Mouse (Mus musculus): Measurements from ENCODE around the gene Sbk3. TPM values are rescaled to one million over a fixed set of nuclear protein-coding genes. Genes with fewer than 3 reads are reported as not detected.

The Sbk3 gene
- polyA plus RNA-seq, 1 experiment from 2014 or later: 0.41 TPM

- no peak for ATAC-seq (replicated peaks)
- H3K4me1 ChIP-seq: no peaks in the 10 kb centered on the region
- WGBS: 84% methylated on average over 18 of the region's 18 CpGs
Observed at GRCm38 (mm10) chr7:4972321-4973047, 1.5 kb upstream of the Sbk3 start.

GRCm38 (mm10) chr7:4971710-4972109, 742 bp upstream of the Sbk3 start:
- 29% methylated on average over 7 of the region's 7 CpGs for WGBS
- no peak for ATAC-seq (replicated peaks)
- no peaks in the 10 kb centered on the region for H3K4me1 ChIP-seq

More at GRCm38 (mm10) chr7:4972321-4973047, 1.5 kb upstream of the Sbk3 start:
- Histone ChIP-seq H3K27ac (no peak overlapping the region), H3K4me3 (no peak overlapping the region), H3K27me3 (replicated peaks) (no peaks in the 10 kb centered on the region), H3K4me2 (no peak overlapping the region), H3K9me3 (no peaks in the 10 kb centered on the region), H3K36me3 (replicated peaks) (no peaks in the 10 kb centered on the region), H3K9ac (no peak overlapping the region)

DNA sequence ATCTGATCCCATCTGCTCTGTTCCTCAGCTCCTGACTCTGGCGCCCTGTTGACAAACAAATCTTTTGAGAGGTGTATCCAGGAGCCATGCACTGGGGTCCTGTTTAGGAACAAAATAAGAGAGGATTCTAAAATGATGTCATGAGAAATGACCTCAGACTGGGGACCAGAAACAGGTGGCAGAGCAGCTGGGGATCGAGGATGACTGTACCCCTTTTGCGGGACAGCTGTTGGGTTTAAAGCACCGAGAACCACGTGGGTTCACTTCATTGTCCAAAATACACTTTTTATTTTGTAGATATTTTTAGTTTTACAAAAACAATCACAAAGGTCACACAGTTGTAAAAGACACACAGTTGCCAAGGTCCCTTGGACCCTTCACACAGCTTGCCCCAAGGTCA, 6.0 kb downstream of the Sbk3 start:
- 85% methylated on average over 5 of the region's 5 CpGs for WGBS
- Histone ChIP-seq H3K36me3 (replicated peaks) (no peaks in the 10 kb centered on the region), H3K4me3 (no peak overlapping the region), H3K4me2 (no peak overlapping the region), H3K4me1 (no peaks in the 10 kb centered on the region), H3K27me3 (replicated peaks) (no peaks in the 10 kb centered on the region), H3K9me3 (no peaks in the 10 kb centered on the region), H3K27ac (no peak overlapping the region), H3K9ac (no peak overlapping the region)
- ATAC-seq (replicated peaks): no peak

More at GRCm38 (mm10) chr7:4971710-4972109, 742 bp upstream of the Sbk3 start:
- Histone ChIP-seq H3K4me3 (no peak overlapping the region), H3K4me2 (no peak overlapping the region), H3K27ac (no peak overlapping the region), H3K36me3 (replicated peaks) (no peaks in the 10 kb centered on the region), H3K27me3 (replicated peaks) (no peaks in the 10 kb centered on the region), H3K9me3 (no peaks in the 10 kb centered on the region), H3K9ac (no peak overlapping the region)

DNA sequence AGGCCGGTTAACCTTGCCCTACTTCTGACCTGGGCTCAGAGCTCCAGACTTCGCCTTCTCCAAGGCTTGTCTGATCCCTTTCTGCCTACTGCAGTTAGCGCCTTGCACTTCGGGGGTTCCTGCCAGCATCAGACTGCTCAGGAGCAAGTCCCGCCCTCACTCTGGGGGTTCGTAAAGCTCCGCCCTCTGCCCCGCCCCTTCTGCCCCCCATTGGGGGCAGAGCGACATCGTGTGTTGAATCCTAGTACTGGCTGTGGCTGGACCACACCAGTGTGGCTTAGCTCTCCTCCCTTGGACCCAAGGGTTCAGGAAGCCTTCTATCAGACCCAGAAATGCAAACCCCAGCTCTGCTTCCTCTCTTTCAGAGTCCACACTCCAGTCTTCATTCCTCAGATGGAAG, 6.7 kb downstream of the Sbk3 start, which contains the start of gene Sbk2:
Gene Sbk2, minus strand, starts transcription at position 135 of the 400 bp plus-strand sequence.
- Histone ChIP-seq H3K27ac (no peak within 1 kb of the TSS), H3K4me3 (no peak within 1 kb of the TSS), H3K27me3 (replicated peaks) (no peaks in the 10 kb centered on the region), H3K36me3 (replicated peaks) (no peaks in the 10 kb centered on the region), H3K9me3 (no peaks in the 10 kb centered on the region), H3K4me1 (no peaks in the 10 kb centered on the region), H3K4me2 (peak within 1 kb of the TSS; percentile 14; the same call in 1 of the 2 replicates), H3K9ac (no peak within 1 kb of the TSS)
- WGBS: 6% methylated on average over 10 of the region's 10 CpGs
- ATAC-seq (replicated peaks): peak; percentile 71

- H3K4me3 ChIP-seq: no peak overlapping the region
- no peak overlapping the region for H3K27ac ChIP-seq
- H3K9ac ChIP-seq: no peak overlapping the region
- H3K9me3 ChIP-seq: no peaks in the 10 kb centered on the region
- H3K27me3 ChIP-seq (replicated peaks): no peaks in the 10 kb centered on the region
- H3K4me2 ChIP-seq: no peak overlapping the region
- WGBS: 85% methylated on average over 5 of the region's 5 CpGs
- no peaks in the 10 kb centered on the region for H3K36me3 ChIP-seq (replicated peaks)
- ATAC-seq (replicated peaks): 0 out of 2 replicates have a peak, but pooled peaks have one; percentile 27
- no peaks in the 10 kb centered on the region for H3K4me1 ChIP-seq
Observed at GRCm38 (mm10) chr7:4963527-4963926, 7.4 kb downstream of the Sbk3 start.

DNA sequence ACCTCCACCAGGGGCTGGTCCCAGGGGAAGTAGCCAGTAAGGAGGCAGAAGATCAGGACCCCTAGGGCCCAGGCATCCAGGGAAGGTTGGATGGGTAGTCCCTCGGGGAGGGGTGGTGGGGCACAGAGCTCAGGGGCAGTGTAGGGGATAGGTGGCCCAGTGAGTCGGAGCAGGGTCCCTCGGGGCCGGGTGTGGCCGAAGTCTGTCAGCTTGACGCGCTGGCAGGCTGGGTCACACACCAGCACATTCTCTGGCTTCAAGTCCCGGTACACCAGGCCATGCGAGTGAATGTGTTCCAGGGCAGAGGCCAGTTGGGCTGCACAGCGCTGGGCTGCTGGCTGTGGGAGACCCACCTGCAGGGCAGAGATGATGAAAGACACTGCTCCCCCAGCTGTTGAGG, 13.6 kb downstream of the Sbk3 start:
- no peak overlapping the region for H3K27ac ChIP-seq
- no peak overlapping the region for H3K9ac ChIP-seq
- no peak for ATAC-seq (replicated peaks)

GRCm38 (mm10) chr7:4953815-4954445, 17.0 kb downstream of the Sbk3 start:
- Histone ChIP-seq H3K9ac (no peak overlapping the region), H3K9me3 (no peaks in the 10 kb centered on the region), H3K4me3 (no peak overlapping the region), H3K27ac (no peak overlapping the region), H3K36me3 (replicated peaks) (no peaks in the 10 kb centered on the region), H3K4me2 (no peak overlapping the region), H3K4me1 (no peaks in the 10 kb centered on the region), H3K27me3 (replicated peaks) (no peaks in the 10 kb centered on the region)
- 36% methylated on average over 10 of the region's 10 CpGs for WGBS
- ATAC-seq (replicated peaks): no peak

More for the DNA sequence above, 13.6 kb downstream of the Sbk3 start:
- Histone ChIP-seq H3K4me1 (no peaks in the 10 kb centered on the region), H3K27me3 (replicated peaks) (no peaks in the 10 kb centered on the region), H3K4me2 (no peak overlapping the region), H3K36me3 (replicated peaks) (no peaks in the 10 kb centered on the region), H3K9me3 (no peaks in the 10 kb centered on the region), H3K4me3 (no peak overlapping the region)
- 84% methylated on average over 10 of the region's 10 CpGs for WGBS

DNA sequence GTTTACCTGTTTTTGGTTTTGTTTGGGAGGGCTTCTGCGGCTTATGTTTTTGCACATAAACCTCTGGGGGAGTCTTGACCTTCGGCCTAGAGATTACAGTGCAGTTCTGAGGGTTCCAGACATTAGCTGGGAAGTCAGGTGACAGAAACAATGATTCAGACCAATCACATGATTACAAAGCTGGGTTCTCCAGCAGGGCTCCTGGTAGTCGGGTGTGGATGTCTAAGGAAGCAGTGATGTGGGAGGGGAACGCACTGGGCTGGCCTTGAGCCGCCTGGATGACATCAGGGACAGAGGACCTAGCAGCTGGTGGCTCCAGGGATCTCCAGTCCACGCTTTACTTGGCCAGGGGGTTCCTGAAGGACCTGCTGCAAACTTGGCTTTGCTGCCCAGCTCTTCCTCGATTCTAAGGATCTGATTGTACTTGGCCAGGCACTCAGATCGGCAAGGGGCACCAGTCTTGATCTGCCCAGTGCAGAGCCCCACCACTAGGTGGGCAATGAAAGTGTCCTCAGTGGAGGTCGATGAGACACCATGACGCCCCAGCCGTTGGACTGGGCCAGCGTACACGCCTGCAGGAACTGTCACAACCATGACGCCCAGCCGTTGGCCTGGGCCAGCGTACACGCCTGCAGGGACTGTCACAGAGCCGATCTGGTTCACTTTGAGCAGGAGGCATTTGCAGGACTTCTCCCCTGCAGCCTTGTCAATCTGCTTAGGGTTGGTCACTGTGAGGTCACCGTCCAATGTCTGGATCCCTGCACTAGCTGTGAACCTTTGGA, 20.2 kb downstream of the Sbk3 start:
- Histone ChIP-seq H3K27ac (no peak overlapping the region), H3K4me2 (no peak overlapping the region), H3K4me1 (no peaks in the 10 kb centered on the region), H3K4me3 (no peak overlapping the region), H3K9me3 (no peaks in the 10 kb centered on the region), H3K9ac (no peak overlapping the region), H3K36me3 (replicated peaks) (no peaks in the 10 kb centered on the region), H3K27me3 (replicated peaks) (no peaks in the 10 kb centered on the region)
- WGBS: 83% methylated on average over 19 of the region's 19 CpGs
- no peak for ATAC-seq (replicated peaks)

DNA sequence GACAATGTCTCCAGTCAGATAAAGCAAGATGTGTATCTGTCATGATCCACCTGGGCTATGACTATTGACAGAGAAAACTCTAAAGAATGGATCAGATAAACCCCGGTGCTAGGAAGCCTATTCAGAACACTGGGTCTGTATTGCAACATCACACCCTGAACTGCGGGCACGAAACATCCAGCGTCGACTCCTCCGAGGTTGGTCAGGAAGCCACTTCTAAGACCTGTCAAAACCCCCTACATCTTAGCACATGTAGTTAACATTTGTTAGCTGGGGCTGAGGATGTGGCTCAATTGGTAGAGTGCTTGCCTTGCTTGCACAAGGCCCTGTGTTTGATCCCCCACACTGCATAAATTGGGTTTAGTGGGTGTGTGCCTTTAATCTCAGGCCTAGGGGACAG, 22.6 kb downstream of the Sbk3 start:
- no peak overlapping the region for H3K27ac ChIP-seq
- no peak overlapping the region for H3K4me2 ChIP-seq
- WGBS: 78% methylated on average over 6 of the region's 6 CpGs
- no peaks in the 10 kb centered on the region for H3K36me3 ChIP-seq (replicated peaks)
- no peak overlapping the region for H3K9ac ChIP-seq
- no peaks in the 10 kb centered on the region for H3K27me3 ChIP-seq (replicated peaks)
- H3K9me3 ChIP-seq: no peaks in the 10 kb centered on the region
- no peak overlapping the region for H3K4me3 ChIP-seq
- ATAC-seq (replicated peaks): no peak
- no peaks in the 10 kb centered on the region for H3K4me1 ChIP-seq

- 58% methylated on average over 2 of the region's 2 CpGs for WGBS
- H3K27ac ChIP-seq: no peak overlapping the region
- H3K4me3 ChIP-seq: no peak overlapping the region
- H3K27me3 ChIP-seq (replicated peaks): no peaks in the 10 kb centered on the region
- H3K4me2 ChIP-seq: no peak overlapping the region
- H3K36me3 ChIP-seq (replicated peaks): no peaks in the 10 kb centered on the region
- no peak for ATAC-seq (replicated peaks)
- no peak overlapping the region for H3K9ac ChIP-seq
- H3K9me3 ChIP-seq: no peaks in the 10 kb centered on the region
- no peaks in the 10 kb centered on the region for H3K4me1 ChIP-seq
Observed at GRCm38 (mm10) chr7:4947855-4948254, 23.1 kb downstream of the Sbk3 start.

DNA sequence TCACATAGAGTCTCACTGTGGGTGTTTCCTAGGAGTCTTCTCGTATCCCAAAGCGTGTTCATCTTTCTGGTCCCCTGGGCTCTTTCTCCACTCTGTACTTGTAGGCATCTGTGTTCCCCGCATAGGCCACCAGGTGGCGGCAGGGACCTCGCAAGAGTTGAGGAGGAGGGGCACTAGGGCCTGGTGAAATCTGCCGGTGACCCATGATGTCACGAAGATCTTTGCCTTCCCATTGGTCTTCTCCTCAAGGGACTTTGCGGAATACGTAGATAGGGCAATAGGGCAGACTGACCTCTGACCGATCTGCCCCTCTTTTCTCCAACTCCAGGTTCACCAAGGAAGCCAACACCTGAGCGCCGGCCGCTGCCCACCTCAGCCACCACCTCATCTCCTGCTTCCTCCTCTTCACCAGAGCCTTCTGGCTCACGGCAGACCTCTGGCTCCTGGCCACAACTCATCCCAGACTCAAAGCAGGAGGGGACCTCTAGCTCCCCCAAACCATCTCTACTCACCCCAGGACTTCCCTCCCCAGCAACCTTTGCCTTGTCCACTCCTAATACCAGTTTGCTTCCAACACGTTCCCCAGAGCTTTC, 27.6 kb downstream of the Sbk3 start:
- peak; percentile 67 for ATAC-seq (replicated peaks)
- no peak overlapping the region for H3K9ac ChIP-seq
- H3K4me3 ChIP-seq: peak overlapping the region; percentile 36
- no peaks in the 10 kb centered on the region for H3K27me3 ChIP-seq (replicated peaks)
- H3K4me2 ChIP-seq: peak overlapping the region; percentile 48
- H3K4me1 ChIP-seq: no peaks in the 10 kb centered on the region
- H3K27ac ChIP-seq: no peak overlapping the region
- H3K9me3 ChIP-seq: no peaks in the 10 kb centered on the region
- 20% methylated on average over 15 of the region's 15 CpGs for WGBS
- H3K36me3 ChIP-seq (replicated peaks): no peaks in the 10 kb centered on the region

GRCm38 (mm10) chr7:4942673-4943072, 28.3 kb downstream of the Sbk3 start:
- no peak for ATAC-seq (replicated peaks)
- no peaks in the 10 kb centered on the region for H3K36me3 ChIP-seq (replicated peaks)
- no peak overlapping the region for H3K4me2 ChIP-seq
- no peaks in the 10 kb centered on the region for H3K27me3 ChIP-seq (replicated peaks)
- no peaks in the 10 kb centered on the region for H3K4me1 ChIP-seq
- H3K27ac ChIP-seq: no peak overlapping the region
- no peak overlapping the region for H3K4me3 ChIP-seq
- 59% methylated on average over 5 of the region's 5 CpGs for WGBS
- H3K9me3 ChIP-seq: no peaks in the 10 kb centered on the region
- H3K9ac ChIP-seq: no peak overlapping the region
